Mouse (Mus musculus): ENCODE measurements around the gene Serpinb9g.
"Not testable (repeated sequence)": the region's sequence is repeated elsewhere in the genome, so short reads cannot be mapped to it uniquely, and the experiment has no call there.

Gene Serpinb9g

GRCm38 (mm10) chr13:33484490-33484889 lies at the start of gene Serpinb9g:
TSS of gene Serpinb9g (plus strand) at chr13:33484790.
- not testable (repeated sequence) for DNase-seq (ENCODE audit: low spot score)

- not testable (repeated sequence) for DNase-seq (ENCODE audit: low spot score)
Measured at GRCm38 (mm10) chr13:33483872-33484271, 718 bp upstream of the Serpinb9g start.

GRCm38 (mm10) chr13:33524629-33525028 lies 40.0 kb downstream of the Serpinb9g start:
- DNase-seq (ENCODE audit: low spot score) = no peak

- DNase-seq (ENCODE audit: low spot score) = no peak
Measured at GRCm38 (mm10) chr13:33532814-33533213, 48.2 kb downstream of the Serpinb9g start.

Measured in ovary, postnatal 14 days (tissue).